Mouse (Mus musculus) megakaryocyte-erythroid progenitor cell, adult 5-6 weeks (primary cell): ENCODE measurements around the gene Ltb4r1. TPM values are rescaled to one million over a fixed set of nuclear protein-coding genes. Genes with fewer than 3 reads are reported as not detected.

Experiments
- ATAC-seq: replicated peaks from 2 replicates; pipeline ENCODE4 v1.8.0; 2016; ENCODE audit warnings: mild to moderate bottlenecking, inconsistent platforms; ENCODE audit not compliant: severe bottlenecking, poor library complexity, low FRiP score, low TSS enrichment
- total RNA-seq, 2 experiments: library from RNA; stranded (forward) in 1 of 2; stranded (reverse) in 1 of 2; fragments of 200-1000, 215-1000 nt in 1 of 2; fragments of >200 nt in 1 of 2; fragmentation: Nextera tagmentation in 1 of 2; gene quantifications; 2 replicates each; pipeline ENCODE4 v1.2.3; 2014 to 2017

Gene Ltb4r1
- 0.50 and 3.5 TPM in 2 replicates for total RNA-seq (2014; fragmentation: Nextera tagmentation)
- total RNA-seq (2017): 0.76 and 3.1 TPM in 2 replicates

DNA sequence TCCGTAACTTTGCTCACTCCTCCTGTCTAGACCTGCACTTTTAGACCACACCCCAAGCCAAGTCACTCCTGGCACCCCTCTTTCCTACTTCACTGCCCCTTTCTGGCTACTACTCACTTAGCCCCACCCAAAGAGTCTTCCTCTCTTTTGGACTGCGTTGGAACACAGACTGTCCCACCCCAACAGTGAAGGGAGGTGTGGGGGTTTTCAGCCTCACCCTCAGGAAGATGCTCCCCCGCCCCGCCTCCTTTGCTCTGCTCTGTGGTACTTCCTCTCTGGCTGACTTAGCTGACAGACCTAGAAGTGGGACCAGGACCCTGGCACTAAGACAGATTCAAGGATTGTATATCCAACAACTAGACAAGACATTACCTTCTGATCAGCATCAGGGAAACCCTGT, at the start of gene Ltb4r1:
Gene Ltb4r1 (plus strand): TSS at position 267 of the 400 bp plus-strand sequence.
- no peak for ATAC-seq

- no peak for ATAC-seq
Measured at GRCm38 (mm10) chr14:55716271-55716670, 49.5 kb upstream of the Ltb4r1 start.

DNA sequence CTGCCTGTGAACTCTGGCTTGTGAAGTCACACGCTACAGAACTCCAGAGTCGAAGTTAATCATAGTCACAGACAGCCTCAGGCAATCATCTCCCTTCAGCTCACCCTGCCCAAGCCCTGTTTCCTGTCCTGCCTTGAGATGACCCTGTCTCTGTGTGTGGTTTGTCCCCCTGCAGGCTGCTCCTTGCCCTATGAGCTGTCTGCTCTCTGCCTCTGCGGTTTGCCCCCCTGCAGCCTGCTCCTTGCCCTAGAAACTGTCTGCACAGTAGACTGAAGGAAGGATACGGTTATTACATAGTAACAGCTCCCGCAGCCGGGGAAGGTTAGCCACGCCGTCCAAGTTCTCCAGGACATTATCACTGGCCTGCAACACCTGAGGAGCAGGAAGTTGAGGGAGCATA, 48.9 kb upstream of the Ltb4r1 start:
- ATAC-seq: no peak

GRCm38 (mm10) chr14:55719737-55720136, 46.0 kb upstream of the Ltb4r1 start:
- no peak for ATAC-seq

DNA sequence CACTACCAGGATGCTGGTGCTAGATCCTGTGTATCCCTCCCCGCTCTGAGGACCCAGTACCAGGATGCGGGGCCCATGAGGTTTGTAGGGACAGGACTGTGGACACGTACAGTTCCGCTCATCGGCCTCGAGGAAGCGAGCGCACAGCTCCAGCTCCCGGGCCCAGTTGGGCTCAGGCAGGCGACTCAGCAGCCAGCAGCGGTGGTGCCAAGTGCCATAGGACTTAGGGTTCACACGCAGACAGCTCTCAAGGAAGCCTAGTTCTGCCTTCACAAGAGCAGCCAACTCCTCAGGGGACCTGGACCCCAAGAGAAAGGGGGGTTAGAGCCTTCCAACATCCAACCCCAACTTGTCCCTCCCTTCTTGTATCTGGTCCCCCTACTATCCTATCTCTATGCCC, 45.1 kb upstream of the Ltb4r1 start:
- ATAC-seq: no peak

GRCm38 (mm10) chr14:55721076-55721475, 44.7 kb upstream of the Ltb4r1 start:
- ATAC-seq: no peak

- ATAC-seq: peak; percentile 81
Measured at GRCm38 (mm10) chr14:55721700-55722437, 43.9 kb upstream of the Ltb4r1 start, which contains the start of gene Rabggta. Gene Rabggta (minus strand): TSS chr14:55722263.

DNA sequence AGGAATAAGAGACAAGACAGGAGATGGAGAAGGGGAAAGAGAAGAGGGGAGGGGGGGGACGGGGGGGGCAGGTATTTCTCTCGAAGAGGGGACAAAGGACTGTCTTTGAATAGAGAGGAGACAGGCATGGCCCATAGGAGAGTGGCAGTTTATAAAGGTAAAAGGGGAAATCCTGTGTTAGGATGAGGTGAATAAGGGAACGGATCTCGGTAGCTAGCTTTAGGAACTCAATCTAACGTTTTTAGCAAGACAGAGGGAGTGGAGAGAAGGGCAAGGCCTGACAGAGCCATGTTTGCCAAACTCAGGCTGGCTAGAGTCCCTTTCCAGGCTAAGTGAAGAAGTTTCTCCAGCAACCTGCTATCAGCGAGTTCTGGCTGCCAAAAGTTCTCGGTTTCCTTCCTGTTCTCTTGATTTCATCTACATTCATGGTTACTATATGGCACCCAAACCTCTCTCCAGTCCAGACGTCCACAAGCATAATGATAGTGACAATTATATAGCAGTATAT, 43.3 kb upstream of the Ltb4r1 start:
- no peak for ATAC-seq

- no peak for ATAC-seq
Measured at GRCm38 (mm10) chr14:55723433-55723832, 42.3 kb upstream of the Ltb4r1 start.

DNA sequence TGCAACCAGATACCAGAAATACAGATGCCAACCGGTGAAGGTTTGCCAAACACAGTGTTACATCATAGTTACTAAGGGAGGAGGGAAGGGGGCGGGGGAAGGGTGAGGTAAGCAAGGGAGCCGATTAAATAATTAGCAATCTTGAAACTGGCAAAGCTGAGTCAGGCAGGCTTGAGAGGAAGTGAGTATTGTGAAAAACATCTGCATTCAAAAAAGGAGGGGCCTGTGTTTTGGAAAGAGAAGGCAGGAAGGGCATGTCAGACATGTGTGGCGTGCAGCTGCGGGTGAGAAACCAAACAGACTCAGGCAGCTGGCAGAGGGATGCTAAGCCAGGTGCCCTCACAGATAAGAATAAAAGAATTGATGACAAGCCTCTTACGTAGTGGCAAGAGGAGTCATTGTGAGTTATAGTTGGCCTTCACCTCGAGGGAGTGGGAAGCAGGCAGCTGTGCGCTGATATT, 41.3 kb upstream of the Ltb4r1 start:
- ATAC-seq: peak; percentile 76

DNA sequence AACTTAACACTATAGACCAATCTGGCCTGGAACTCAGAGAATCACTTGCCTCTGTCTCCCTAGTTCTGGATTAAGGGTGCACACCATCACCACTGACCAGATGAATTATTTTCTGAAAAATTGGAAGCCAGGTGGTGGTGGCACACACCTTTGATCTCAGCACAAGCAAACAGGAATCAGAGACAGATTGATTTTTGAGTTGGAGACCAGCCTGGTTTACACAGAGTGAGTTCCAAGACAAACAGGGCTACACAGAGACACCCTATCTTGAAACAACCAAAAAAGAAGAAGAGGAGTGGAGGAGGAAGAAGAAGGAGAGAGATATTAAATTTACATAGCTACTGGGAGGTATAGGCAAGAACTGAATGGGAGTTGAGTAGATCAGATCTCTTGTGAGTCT, 39.5 kb upstream of the Ltb4r1 start:
- no peak for ATAC-seq

DNA sequence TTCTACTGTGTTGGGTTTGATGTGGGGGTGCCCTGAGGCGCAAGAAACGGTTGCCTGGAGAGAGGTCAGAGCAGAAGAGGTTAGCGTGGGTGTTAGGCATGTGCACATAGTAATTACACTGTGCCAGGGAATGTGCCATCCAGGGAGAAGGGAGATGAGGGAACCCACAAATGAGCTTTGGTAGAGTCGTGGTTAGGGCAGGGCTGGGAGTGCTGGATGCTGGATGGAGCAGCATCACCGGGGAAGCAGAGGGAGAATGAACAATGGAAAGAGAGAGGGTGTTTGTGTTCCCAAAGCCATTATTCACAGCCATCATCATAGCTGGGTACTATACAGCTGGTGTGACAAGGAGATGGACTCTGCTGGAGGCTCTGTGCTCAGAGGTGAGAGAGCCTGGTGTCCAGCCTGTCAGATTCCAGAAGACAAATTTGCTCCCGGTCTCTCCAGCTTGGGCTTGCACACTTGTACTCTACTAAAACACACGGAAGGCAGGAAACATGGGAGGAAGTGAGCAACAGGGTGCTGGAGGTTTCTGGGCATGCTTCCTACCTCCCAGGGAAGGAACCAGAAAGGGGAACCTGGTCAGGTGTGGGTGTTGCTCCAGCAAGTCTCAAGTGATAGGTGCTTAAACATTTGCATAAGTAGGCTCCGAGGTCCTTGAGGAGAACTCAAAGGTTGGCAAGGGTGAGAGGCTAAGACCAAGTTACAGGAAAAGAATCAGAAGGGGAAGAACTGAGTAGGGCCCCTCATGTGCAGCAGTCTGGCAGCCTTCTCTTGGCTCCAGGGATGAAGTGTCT, 37.7 kb upstream of the Ltb4r1 start:
- no peak for ATAC-seq

DNA sequence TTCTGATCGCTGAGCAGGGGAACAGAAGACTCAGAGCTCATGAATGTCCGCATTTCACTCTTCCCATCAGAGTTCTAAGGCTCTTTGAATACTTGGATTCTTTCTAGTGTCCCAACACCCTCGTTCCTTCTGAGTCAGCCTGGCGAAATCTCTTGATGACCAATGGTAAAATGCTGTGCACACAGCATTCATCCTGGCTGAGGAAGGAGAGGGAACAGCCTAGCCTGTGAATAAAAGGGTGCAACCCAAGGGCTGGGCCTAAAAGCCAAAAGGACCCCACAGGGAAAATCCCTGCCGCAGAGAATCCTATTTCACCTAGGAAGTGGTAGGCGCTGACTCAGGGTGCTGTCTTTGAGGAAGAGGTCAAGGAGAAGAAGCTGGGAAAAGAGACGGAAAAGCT, 35.6 kb upstream of the Ltb4r1 start:
- no peak for ATAC-seq

DNA sequence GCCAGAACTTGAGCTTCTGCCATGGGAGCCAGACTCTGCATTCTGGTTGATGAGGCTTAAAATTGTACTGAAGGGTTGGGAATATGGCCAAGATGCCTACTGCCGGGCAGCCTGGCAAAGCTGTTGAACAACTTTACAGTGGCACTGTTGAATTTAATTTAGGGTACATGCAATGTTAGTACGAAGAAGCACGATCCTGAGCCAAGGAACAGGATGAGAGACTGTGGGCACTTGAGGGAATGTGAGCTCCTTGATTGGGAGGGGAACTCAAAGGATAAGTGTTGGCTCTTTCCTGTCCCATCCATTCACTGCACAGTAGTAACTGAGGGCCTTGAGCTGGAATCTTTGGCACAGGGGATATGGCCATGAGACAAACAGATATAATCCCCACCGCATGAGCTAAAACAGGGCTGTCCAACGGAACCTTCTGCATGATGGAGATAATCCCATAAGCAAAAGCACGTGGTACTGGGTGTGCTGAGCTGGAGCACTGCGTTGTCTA, 35.2 kb upstream of the Ltb4r1 start:
- no peak for ATAC-seq

GRCm38 (mm10) chr14:55733889-55734288, 31.9 kb upstream of the Ltb4r1 start:
- no peak for ATAC-seq

- no peak for ATAC-seq
Measured at GRCm38 (mm10) chr14:55734869-55735268, 30.9 kb upstream of the Ltb4r1 start.

DNA sequence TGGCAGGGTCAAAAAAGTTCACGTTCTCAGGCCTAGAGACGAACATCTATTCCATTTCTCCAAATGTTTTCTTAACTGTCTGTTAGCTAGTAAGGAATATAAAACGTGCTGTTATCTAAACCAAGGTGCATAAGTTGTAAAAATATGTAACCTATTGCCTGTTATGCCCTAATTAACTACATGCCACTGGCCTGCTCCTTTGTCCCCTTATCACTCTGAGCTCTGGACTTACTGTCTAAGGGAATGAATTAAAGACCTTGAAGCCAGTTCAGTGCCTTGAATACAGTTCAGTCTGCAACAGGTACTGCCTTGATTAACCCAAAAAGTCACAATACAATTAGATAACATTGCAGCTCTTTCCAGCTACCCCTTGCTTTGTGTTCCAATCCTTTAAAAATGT, 30.4 kb upstream of the Ltb4r1 start:
- no peak for ATAC-seq

- no peak for ATAC-seq
Measured at GRCm38 (mm10) chr14:55735758-55736157, 30.0 kb upstream of the Ltb4r1 start.

DNA sequence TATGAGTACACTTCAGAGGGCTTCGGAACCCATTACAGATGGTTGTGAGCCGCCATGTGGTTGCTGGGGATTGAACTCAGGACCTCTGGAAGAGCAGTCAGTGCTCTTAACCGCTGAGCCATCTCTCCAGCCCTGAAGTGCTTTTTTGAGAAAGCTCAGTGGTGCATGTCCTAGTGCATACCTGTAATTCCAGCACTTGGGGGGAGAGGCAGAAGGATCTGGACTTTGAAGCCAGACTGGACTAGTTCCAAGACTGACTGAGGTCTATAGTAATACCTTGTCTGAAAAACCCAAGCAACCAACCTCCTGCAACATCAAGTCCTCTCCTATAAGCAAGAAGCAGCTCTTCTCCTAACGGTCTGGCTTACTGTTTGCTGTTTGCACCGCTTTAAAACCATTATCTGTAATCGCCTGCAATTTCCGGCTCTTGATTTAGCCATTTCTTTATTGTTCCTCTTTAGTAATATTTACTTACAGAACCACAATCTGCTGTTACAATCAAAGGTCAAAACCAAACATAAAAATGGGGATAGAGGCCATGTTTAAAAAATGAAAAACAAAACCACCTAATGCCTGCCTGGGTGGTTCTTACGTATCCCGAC, 28.6 kb upstream of the Ltb4r1 start:
- ATAC-seq: no peak

- peak; percentile 62 for ATAC-seq
Measured at GRCm38 (mm10) chr14:55743711-55744110, 22.1 kb upstream of the Ltb4r1 start.
